ENCODE assay signal across 12 mouse cellular contexts in genomic region chr6:127288946-127289345, GRCm38 (mm10).
"Had no signal": no experiment of that assay in that cellular context is flagged by ENCODE, and none has a peak within 500 bp of the region (broad histone marks: within the 10 kb centered on the region; RNA-seq: fewer than 3 reads in every experiment).

No protein-coding gene starts in this region.

- H3K27ac ChIP-seq: kidney, embryonic 15.5 days; limb, embryonic 13.5 days; liver, embryonic 14.5 days; midbrain, embryonic 10.5 days; stomach, postnatal 0 days had no signal

- H3K4me3 ChIP-seq: kidney, embryonic 15.5 days; limb, embryonic 13.5 days; midbrain, embryonic 10.5 days had no signal

- H3K9me3 ChIP-seq: kidney, embryonic 15.5 days; limb, embryonic 13.5 days; midbrain, embryonic 10.5 days had no signal

- DNase-seq: kidney, adult 2 months; kidney, postnatal 14 days; left cerebral cortex, postnatal 4 days; lung, adult 18-20 months; midbrain, embryonic 14.5 days; right cerebral cortex, adult 18-20 months; thymus, postnatal 14 days had no signal

- H3K36me3 ChIP-seq: kidney, embryonic 15.5 days; limb, embryonic 13.5 days; midbrain, embryonic 10.5 days had no signal

- H3K27me3 ChIP-seq: kidney, embryonic 15.5 days; limb, embryonic 13.5 days had no signal

- H3K4me2 ChIP-seq: kidney, embryonic 15.5 days; limb, embryonic 13.5 days had no signal

- H3K9ac ChIP-seq: kidney, embryonic 15.5 days; limb, embryonic 13.5 days; liver, embryonic 14.5 days had no signal
